Mouse (Mus musculus) MEL (cell line): ENCODE data around the gene Elk3. TPM values are rescaled to one million over a fixed set of nuclear protein-coding genes. Genes with fewer than 3 reads are reported as not detected.

Experiments used
- DNase-seq: peaks from one replicate; pipeline ENCODE4 v3.0.0; 2011; ENCODE audit warnings: low read depth, low spot score
- H3K27ac ChIP-seq: 2 replicates; pipeline ENCODE4 v1.5.1; 2012; ENCODE audit warnings: low read depth, mild to moderate bottlenecking, control low read depth, low read length, moderate library complexity; ENCODE audit not compliant: control insufficient read depth
- H3K27me3 ChIP-seq, 2 experiments: fragments of 150-350 bp in 1 of 2; sonication (generic) in 1 of 2; 2 replicates each; pipeline ENCODE4 v1.6.1; 2012; ENCODE audit warnings: low read length in 2 of 2, mild to moderate bottlenecking in 2 of 2, improper control_type of control experiment in 1 of 2, moderate library complexity in 1 of 2; ENCODE audit not compliant: insufficient read depth in 2 of 2, control insufficient read depth in 1 of 2
- H3K36me3 ChIP-seq, 2 experiments: 2 replicates each; pipeline ENCODE4 v1.6.1; 2012 to 2014; ENCODE audit warnings: low read length in 2 of 2, improper control_type of control experiment in 1 of 2, inconsistent platforms in 1 of 2, mild to moderate bottlenecking in 1 of 2; ENCODE audit not compliant: insufficient read depth in 2 of 2, control insufficient read depth in 1 of 2
- H3K4me1 ChIP-seq, 2 experiments: fragments of 150-350 bp in 1 of 2; sonication (generic) in 1 of 2; 2 replicates each; pipeline ENCODE4 v1.6.1; 2012; ENCODE audit warnings: low read length in 2 of 2, improper control_type of control experiment in 1 of 2, mild to moderate bottlenecking in 1 of 2; ENCODE audit not compliant: insufficient read depth in 2 of 2, control insufficient read depth in 1 of 2
- H3K4me3 ChIP-seq, 2 experiments: fragments of 150-350 bp in 1 of 2; sonication (generic) in 1 of 2; 2 replicates each; pipeline ENCODE4 v1.5.1; 2012; ENCODE audit warnings: low read depth in 2 of 2, low read length in 2 of 2, mild to moderate bottlenecking in 2 of 2, moderate library complexity in 2 of 2, control low read depth in 1 of 2, improper control_type of control experiment in 1 of 2; ENCODE audit not compliant: control insufficient read depth in 1 of 2, insufficient read depth in 1 of 2
- H3K79me2 ChIP-seq: 2 replicates; pipeline ENCODE4 v1.6.1; 2012; ENCODE audit warnings: mild to moderate bottlenecking, low read length, moderate library complexity; ENCODE audit not compliant: control insufficient read depth, poor library complexity, insufficient read depth
- H3K9ac ChIP-seq: 2 replicates; pipeline ENCODE4 v1.6.1; 2012; ENCODE audit warnings: low read depth, mild to moderate bottlenecking, control low read depth, low read length, moderate library complexity; ENCODE audit not compliant: control insufficient read depth, poor library complexity, severe bottlenecking
- H3K9me3 ChIP-seq: fragments of 150-350 bp; sonication (generic); replicated peaks from 2 replicates; pipeline ENCODE4 v1.6.1; 2012; ENCODE audit warnings: mild to moderate bottlenecking, low read length, improper control_type of control experiment, moderate library complexity; ENCODE audit not compliant: insufficient read depth
- BHLHE40 ChIP-seq: IDR thresholded peaks from 2 replicates; pipeline ENCODE4 v1.6.1; 2012; ENCODE audit warnings: low read depth, mild to moderate bottlenecking, inconsistent platforms, low read length, improper control_type of control experiment, borderline replicate concordance
- CHD1 ChIP-seq: IDR thresholded peaks from 2 replicates; pipeline ENCODE4 v1.6.1; 2012; ENCODE audit warnings: low read depth, mild to moderate bottlenecking, inconsistent platforms, low read length, improper control_type of control experiment
- CTCF ChIP-seq, 3 experiments: IDR thresholded peaks in 2 of 3; conservative IDR thresholded peaks in 1 of 3; 2 replicates each; pipeline ENCODE4 v1.5.1; 2011 to 2012; ENCODE audit warnings: low read length in 3 of 3, low read depth in 2 of 3, mild to moderate bottlenecking in 2 of 3, improper control_type of control experiment in 1 of 3, inconsistent platforms in 1 of 3, mixed read lengths in 1 of 3, moderate library complexity in 1 of 3; ENCODE audit not compliant: control insufficient read depth in 1 of 3, insufficient read depth in 1 of 3, poor library complexity in 1 of 3, severe bottlenecking in 1 of 3
- E2F4 ChIP-seq: IDR thresholded peaks from 2 replicates; pipeline ENCODE4 v1.6.1; 2011; ENCODE audit warnings: low read depth, low read length, improper control_type of control experiment, borderline replicate concordance
- GATA1 ChIP-seq: IDR thresholded peaks from 2 replicates; pipeline ENCODE4 v1.6.1; 2011; ENCODE audit warnings: low read depth, low read length, improper control_type of control experiment
- HCFC1 ChIP-seq: IDR thresholded peaks from 2 replicates; pipeline ENCODE4 v1.6.1; 2012; ENCODE audit warnings: low read depth, mild to moderate bottlenecking, inconsistent platforms, low read length, improper control_type of control experiment, moderate library complexity
- KAT2A ChIP-seq: conservative IDR thresholded peaks from 2 replicates; pipeline ENCODE4 v1.6.1; 2012; ENCODE audit warnings: low read depth, low read length, improper control_type of control experiment, inconsistent platforms
- MAFK ChIP-seq: IDR thresholded peaks from 2 replicates; pipeline ENCODE4 v1.6.1; 2011; ENCODE audit warnings: low read depth, mild to moderate bottlenecking, low read length, improper control_type of control experiment, borderline replicate concordance
- MEF2A ChIP-seq: IDR thresholded peaks from 2 replicates; pipeline ENCODE4 v1.6.1; 2014; ENCODE audit warnings: low read depth, mild to moderate bottlenecking, inconsistent platforms, low read length, improper control_type of control experiment; ENCODE audit not compliant: poor library complexity, insufficient replicate concordance, severe bottlenecking; ENCODE audit errors: extremely low read depth
- MYB ChIP-seq: IDR thresholded peaks from 2 replicates; pipeline ENCODE4 v1.6.1; 2011; ENCODE audit warnings: mild to moderate bottlenecking, low read depth, low read length, improper control_type of control experiment
- MYC ChIP-seq: IDR thresholded peaks from 2 replicates; pipeline ENCODE4 v1.6.1; 2011; ENCODE audit warnings: low read depth, mild to moderate bottlenecking, low read length, improper control_type of control experiment, moderate library complexity
- NELFE ChIP-seq: IDR thresholded peaks from 2 replicates; pipeline ENCODE4 v1.6.1; 2011; ENCODE audit warnings: low read depth, low read length, improper control_type of control experiment
- NRF1 ChIP-seq: IDR thresholded peaks from 2 replicates; pipeline ENCODE4 v1.6.1; 2014; ENCODE audit warnings: low read depth, mild to moderate bottlenecking, inconsistent platforms, low read length, improper control_type of control experiment, moderate library complexity; ENCODE audit not compliant: poor library complexity, insufficient read depth, severe bottlenecking
- POLR2AphosphoS2 ChIP-seq: IDR thresholded peaks from 2 replicates; pipeline ENCODE4 v1.6.1; 2011; ENCODE audit warnings: low read length, improper control_type of control experiment
- SIN3A ChIP-seq: IDR thresholded peaks from 2 replicates; pipeline ENCODE4 v1.6.1; 2012; ENCODE audit warnings: low read length, improper control_type of control experiment, inconsistent platforms
- SMC3 ChIP-seq: IDR thresholded peaks from 2 replicates; pipeline ENCODE4 v1.6.1; 2011; ENCODE audit warnings: low read depth, low read length, improper control_type of control experiment
- TCF12 ChIP-seq: IDR thresholded peaks from 2 replicates; pipeline ENCODE4 v1.6.1; 2014; ENCODE audit warnings: low read depth, mild to moderate bottlenecking, inconsistent platforms, low read length, improper control_type of control experiment, moderate library complexity
- UBTF ChIP-seq: IDR thresholded peaks from 2 replicates; pipeline ENCODE4 v1.6.1; 2012; ENCODE audit warnings: low read depth, mild to moderate bottlenecking, inconsistent platforms, low read length, improper control_type of control experiment, moderate library complexity, borderline replicate concordance; ENCODE audit not compliant: insufficient read depth
- USF2 ChIP-seq, 2 experiments: IDR thresholded peaks; 2 replicates each; pipeline ENCODE4 v1.6.1; 2011 to 2012; ENCODE audit warnings: improper control_type of control experiment in 2 of 2, low read length in 2 of 2, borderline replicate concordance in 1 of 2, inconsistent platforms in 1 of 2, low read depth in 1 of 2, mild to moderate bottlenecking in 1 of 2; ENCODE audit not compliant: insufficient read depth in 1 of 2
- ZC3H11A ChIP-seq: IDR thresholded peaks from 2 replicates; pipeline ENCODE4 v1.6.1; 2012; ENCODE audit warnings: low read depth, mild to moderate bottlenecking, inconsistent platforms, low read length, improper control_type of control experiment
- ZNF384 ChIP-seq: IDR thresholded peaks from 2 replicates; pipeline ENCODE4 v1.6.1; 2012; ENCODE audit warnings: low read depth, mild to moderate bottlenecking, inconsistent platforms, low read length, improper control_type of control experiment
- polyA plus RNA-seq, 2 experiments: library from polyadenylated mRNA; stranded (reverse) in 1 of 2; unstranded in 1 of 2; fragments of >175 nt in 1 of 2; fragments of >200 nt in 1 of 2; gene quantifications; 2 replicates each; pipeline versions ENCODE4 v1.2.1 to v1.2.4; 2012; ENCODE audit warnings: low replicate concordance in 2 of 2, low read depth in 1 of 2; ENCODE audit not compliant: insufficient read length in 2 of 2, insufficient read depth in 1 of 2, missing spikeins in 1 of 2
- total RNA-seq: library from RNA; depleted of rRNA; stranded (reverse); fragments of 300-350 nt; gene quantifications from 2 replicates; pipeline ENCODE4 v1.2.3, GENCODE M21; 2012

The Elk3 gene
- total and polyA plus RNA-seq, 3 experiments = 1.0 to 6.3 TPM; not detected in 1

- no peaks in the 10 kb centered on the region for H3K9me3 ChIP-seq
- no peaks in the 10 kb centered on the region for H3K79me2 ChIP-seq
- no peaks in the 10 kb centered on the region for H3K4me1 ChIP-seq
- no peak for DNase-seq
- no peak overlapping the region for H3K27ac ChIP-seq
- H3K9ac ChIP-seq = no peak overlapping the region
- H3K27me3 ChIP-seq = no peaks in the 10 kb centered on the region
- TF ChIP-seq TCF12 (no peak), NELFE (no peak), ZNF384 (no peak), USF2 (IDR thresholded peaks at IDR 0.05; ENCODE audit: borderline replicate concordance in 1 of 2, insufficient read depth in 1 of 2, low read depth in 1 of 2, low read length in 2 of 2) (no peak), SMC3 (no peak), KAT2A (no peak), MYB (no peak), MEF2A (no peak), UBTF (no peak), BHLHE40 (no peak), E2F4 (no peak), ZC3H11A (no peak)
- no peak overlapping the region for H3K4me3 ChIP-seq
- H3K36me3 ChIP-seq = no peaks in the 10 kb centered on the region
Observed at GRCm38 (mm10) chr10:93301831-93302230, 9.1 kb downstream of the Elk3 start.

GRCm38 (mm10) chr10:93298208-93298607 lies 12.7 kb downstream of the Elk3 start:
- H3K9me3 ChIP-seq = no peaks in the 10 kb centered on the region
- H3K4me3 ChIP-seq = no peak overlapping the region
- H3K27ac ChIP-seq = no peak overlapping the region
- no peak for TF ChIP-seq MAFK
- TF ChIP-seq MYC = no peak
- no peak for TF ChIP-seq NRF1
- no peak for TF ChIP-seq ZC3H11A
- TF ChIP-seq CTCF (IDR thresholded peaks at IDR 0.05 in 2 of 3, conservative IDR thresholded peaks at IDR 0.05 in 1 of 3; ENCODE audit: control insufficient read depth in 1 of 3, insufficient read depth in 1 of 3, low read depth in 2 of 3, low read length in 3 of 3, poor library complexity in 1 of 3, severe bottlenecking in 1 of 3) = no peak
- TF ChIP-seq POLR2AphosphoS2 = no peak
- no peak for TF ChIP-seq SIN3A
- no peak for TF ChIP-seq NELFE
- TF ChIP-seq USF2 (IDR thresholded peaks at IDR 0.05; ENCODE audit: borderline replicate concordance in 1 of 2, insufficient read depth in 1 of 2, low read depth in 1 of 2, low read length in 2 of 2) = no peak
- no peak for TF ChIP-seq CHD1
- TF ChIP-seq GATA1 = no peak
- TF ChIP-seq TCF12 = no peak
- TF ChIP-seq HCFC1 = no peak
- H3K9ac ChIP-seq = no peak overlapping the region
- DNase-seq = no peak
- no peaks in the 10 kb centered on the region for H3K4me1 ChIP-seq
- no peaks in the 10 kb centered on the region for H3K36me3 ChIP-seq
- no peaks in the 10 kb centered on the region for H3K27me3 ChIP-seq
- H3K79me2 ChIP-seq = no peaks in the 10 kb centered on the region
